Mouse (Mus musculus): ENCODE data around the gene Rpp25l.
"Not testable (repeated sequence)": the region's sequence is repeated elsewhere in the genome, so short reads cannot be mapped to it uniquely, and the experiment has no call there.

DNA sequence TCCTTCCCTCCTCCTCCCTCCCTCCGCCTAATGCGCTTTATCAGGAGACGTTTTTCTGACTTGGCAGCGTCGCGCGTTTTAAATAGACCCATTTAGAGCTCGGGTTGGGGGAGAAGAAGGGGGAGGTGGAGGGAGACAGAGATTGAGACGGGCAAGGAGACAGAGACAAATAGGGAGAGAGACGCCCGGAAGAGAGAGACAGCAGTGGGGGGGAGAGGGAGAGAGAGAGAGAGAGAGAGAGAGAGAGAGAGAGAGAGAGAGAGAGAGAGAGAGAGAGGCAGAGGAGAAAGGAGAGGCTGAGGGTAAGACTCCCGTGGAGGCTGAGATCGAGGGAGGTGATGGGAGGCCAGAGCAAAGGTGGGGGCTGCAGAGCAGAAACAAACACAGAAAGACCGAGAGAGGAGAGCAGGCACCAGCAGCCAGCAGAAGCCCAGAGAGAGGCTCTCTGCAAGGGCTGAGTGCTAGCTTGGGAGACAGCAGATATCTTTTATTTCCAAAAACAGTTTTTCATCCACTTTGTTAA is 28.3 kb downstream of the Rpp25l start:
- TF ChIP-seq HCFC1 (IDR thresholded peaks at IDR 0.05; ENCODE audit: borderline replicate concordance, insufficient read depth, low read length); CHD2 (IDR thresholded peaks at IDR 0.05; ENCODE audit: low read depth, low read length); ZNF384 (IDR thresholded peaks at IDR 0.05; ENCODE audit: low read depth, low read length); MAFK (IDR thresholded peaks at IDR 0.05; ENCODE audit: insufficient read depth, low read depth, low read length): not testable (repeated sequence)

Data from ES-E14 (cell line).